Mouse (Mus musculus): ENCODE measurements around the gene Cr1l. TPM values are rescaled to one million over a fixed set of nuclear protein-coding genes. Genes with fewer than 3 reads are reported as not detected.
A peak's percentile ranks its signal among the peaks of the same experiment; 100 is the strongest.

Gene Cr1l
- polyA plus RNA-seq, 1 experiment, result 47.2 TPM

DNA sequence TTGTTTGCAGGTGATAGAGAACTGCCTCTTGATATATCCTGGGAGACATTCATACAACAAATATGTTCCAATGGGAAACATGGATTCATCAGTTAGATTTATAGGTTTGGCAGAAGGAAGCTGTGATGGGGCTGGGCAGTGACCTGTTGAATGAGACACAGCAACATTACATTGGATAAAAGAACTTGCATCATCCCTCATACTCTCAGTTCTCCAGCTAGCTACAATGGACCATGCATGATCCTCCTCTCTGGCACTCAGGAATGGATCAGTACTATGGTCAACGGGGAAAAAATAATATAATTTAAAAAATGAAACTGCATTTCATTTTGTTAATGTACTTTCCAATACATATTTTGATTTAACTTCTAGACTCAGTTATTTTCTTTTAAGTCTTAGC is 1.5 kb downstream of the Cr1l start:
- Histone ChIP-seq H3K4me3 (ENCODE audit: extremely low read depth, insufficient read depth, insufficient read length) (no peak overlapping the region), H3K36me3 (ENCODE audit: control insufficient read depth, insufficient read depth, low read length) (peaks cover 15% of the 10 kb centered on the region), H3K27me3 (ENCODE audit: control insufficient read depth, insufficient read depth, low read length) (no peaks in the 10 kb centered on the region), H3K27ac (ENCODE audit: insufficient read depth, low read length) (no peak overlapping the region), H3K4me1 (ENCODE audit: control insufficient read depth, insufficient read depth, insufficient read length) (no peaks in the 10 kb centered on the region; the same call in 1 of the 2 replicates)
- no peak for DNase-seq (ENCODE audit: low read depth in 1 of 2, low spot score in 2 of 2)
- TF ChIP-seq CTCF (IDR thresholded peaks at IDR 0.05; ENCODE audit: extremely low read depth, insufficient read depth, insufficient read length, insufficient replicate concordance), result no peak
- no peak for TF ChIP-seq POLR2A (IDR thresholded peaks at IDR 0.05; ENCODE audit: low read depth, low read length)
- WGBS, result 87% methylated on average over 1 of the region's 1 CpGs

- Histone ChIP-seq H3K27ac (ENCODE audit: insufficient read depth, low read length) (no peak overlapping the region), H3K4me1 (ENCODE audit: control insufficient read depth, insufficient read depth, insufficient read length) (no peaks in the 10 kb centered on the region), H3K36me3 (ENCODE audit: control insufficient read depth, insufficient read depth, low read length) (peaks cover 33% of the 10 kb centered on the region), H3K4me3 (ENCODE audit: extremely low read depth, insufficient read depth, insufficient read length) (no peak overlapping the region), H3K27me3 (ENCODE audit: control insufficient read depth, insufficient read depth, low read length) (no peaks in the 10 kb centered on the region)
- DNase-seq (ENCODE audit: low read depth in 1 of 2, low spot score in 2 of 2), result no peak
- WGBS, result 92% methylated on average over 1 of the region's 1 CpGs
- no peak for TF ChIP-seq POLR2A (IDR thresholded peaks at IDR 0.05; ENCODE audit: low read depth, low read length)
- TF ChIP-seq CTCF (IDR thresholded peaks at IDR 0.05; ENCODE audit: extremely low read depth, insufficient read depth, insufficient read length, insufficient replicate concordance), result no peak
These were observed 17.0 kb downstream of the Cr1l start for GRCm38 (mm10) chr1:195114414-195114813.

GRCm38 (mm10) chr1:195113621-195114020 is 17.8 kb downstream of the Cr1l start:
- Histone ChIP-seq H3K27me3 (ENCODE audit: control insufficient read depth, insufficient read depth, low read length) (no peaks in the 10 kb centered on the region), H3K4me1 (ENCODE audit: control insufficient read depth, insufficient read depth, insufficient read length) (no peaks in the 10 kb centered on the region), H3K4me3 (ENCODE audit: extremely low read depth, insufficient read depth, insufficient read length) (no peak overlapping the region), H3K27ac (ENCODE audit: insufficient read depth, low read length) (no peak overlapping the region), H3K36me3 (ENCODE audit: control insufficient read depth, insufficient read depth, low read length) (peaks cover 33% of the 10 kb centered on the region)
- DNase-seq (ENCODE audit: low read depth in 1 of 2, low spot score in 2 of 2), result no peak
- WGBS, result 87% methylated on average over 4 of the region's 4 CpGs
- no peak for TF ChIP-seq CTCF (IDR thresholded peaks at IDR 0.05; ENCODE audit: extremely low read depth, insufficient read depth, insufficient read length, insufficient replicate concordance)
- no peak for TF ChIP-seq POLR2A (IDR thresholded peaks at IDR 0.05; ENCODE audit: low read depth, low read length)

DNA sequence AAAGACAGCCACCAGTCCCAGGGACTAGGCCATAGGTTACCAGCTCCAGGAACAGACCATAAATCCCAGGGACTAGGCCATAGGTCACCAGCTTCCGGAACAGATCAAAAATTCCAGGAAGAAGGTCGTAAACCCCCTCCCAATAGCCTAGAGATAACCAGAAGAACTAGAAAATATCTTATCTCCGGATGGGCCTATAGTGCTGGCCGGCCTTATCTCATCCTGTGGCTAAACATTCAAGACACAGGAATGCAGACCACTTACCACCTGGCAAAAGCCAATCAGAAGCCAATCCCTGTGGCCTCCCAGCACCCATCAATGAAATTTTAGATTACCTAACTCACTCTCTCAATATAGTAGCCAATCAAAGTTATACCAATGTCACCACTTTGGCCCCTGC is 30.7 kb downstream of the Cr1l start:
- H3K4me1 ChIP-seq (ENCODE audit: control insufficient read depth, insufficient read depth, insufficient read length), result no peaks in the 10 kb centered on the region
- no peak overlapping the region for H3K27ac ChIP-seq (ENCODE audit: insufficient read depth, low read length)
- H3K27me3 ChIP-seq (ENCODE audit: control insufficient read depth, insufficient read depth, low read length), result no peaks in the 10 kb centered on the region
- H3K4me3 ChIP-seq (ENCODE audit: extremely low read depth, insufficient read depth, insufficient read length), result no peak overlapping the region
- peaks cover 22% of the 10 kb centered on the region for H3K36me3 ChIP-seq (ENCODE audit: control insufficient read depth, insufficient read depth, low read length)
- WGBS, result 83% methylated on average over 4 of the region's 4 CpGs
- TF ChIP-seq POLR2A (IDR thresholded peaks at IDR 0.05; ENCODE audit: low read depth, low read length) (no peak), CTCF (IDR thresholded peaks at IDR 0.05; ENCODE audit: extremely low read depth, insufficient read depth, insufficient read length, insufficient replicate concordance) (no peak)
- DNase-seq (ENCODE audit: low read depth in 1 of 2, low spot score in 2 of 2), result no peak

DNA sequence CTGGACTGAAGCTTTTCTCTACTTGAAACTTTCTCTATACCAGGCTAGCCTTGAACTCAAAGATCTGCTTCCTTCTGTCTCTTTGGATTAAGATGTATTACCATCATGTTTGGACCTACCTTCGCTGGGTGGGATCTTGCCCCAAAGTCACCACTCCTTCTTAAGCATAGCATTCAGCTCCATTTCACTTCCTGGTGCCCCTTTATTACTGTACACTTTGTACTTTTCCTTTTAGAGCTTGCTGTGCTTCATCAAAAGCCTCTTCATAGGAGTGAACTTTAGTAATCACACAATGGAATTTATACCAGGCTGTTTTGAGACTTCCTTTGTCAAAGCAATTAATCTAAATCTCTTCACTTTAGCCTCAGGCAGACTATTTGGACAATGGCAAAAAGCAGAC is 33.4 kb downstream of the Cr1l start:
- Histone ChIP-seq H3K4me3 (ENCODE audit: extremely low read depth, insufficient read depth, insufficient read length) (no peak overlapping the region), H3K27me3 (ENCODE audit: control insufficient read depth, insufficient read depth, low read length) (no peaks in the 10 kb centered on the region), H3K36me3 (ENCODE audit: control insufficient read depth, insufficient read depth, low read length) (peaks cover 11% of the 10 kb centered on the region), H3K4me1 (ENCODE audit: control insufficient read depth, insufficient read depth, insufficient read length) (no peaks in the 10 kb centered on the region), H3K27ac (ENCODE audit: insufficient read depth, low read length) (no peak overlapping the region)
- 100% methylated on average over 1 of the region's 1 CpGs for WGBS
- no peak for TF ChIP-seq CTCF (IDR thresholded peaks at IDR 0.05; ENCODE audit: extremely low read depth, insufficient read depth, insufficient read length, insufficient replicate concordance)
- no peak for TF ChIP-seq POLR2A (IDR thresholded peaks at IDR 0.05; ENCODE audit: low read depth, low read length)
- no peak for DNase-seq (ENCODE audit: low read depth in 1 of 2, low spot score in 2 of 2)

DNA sequence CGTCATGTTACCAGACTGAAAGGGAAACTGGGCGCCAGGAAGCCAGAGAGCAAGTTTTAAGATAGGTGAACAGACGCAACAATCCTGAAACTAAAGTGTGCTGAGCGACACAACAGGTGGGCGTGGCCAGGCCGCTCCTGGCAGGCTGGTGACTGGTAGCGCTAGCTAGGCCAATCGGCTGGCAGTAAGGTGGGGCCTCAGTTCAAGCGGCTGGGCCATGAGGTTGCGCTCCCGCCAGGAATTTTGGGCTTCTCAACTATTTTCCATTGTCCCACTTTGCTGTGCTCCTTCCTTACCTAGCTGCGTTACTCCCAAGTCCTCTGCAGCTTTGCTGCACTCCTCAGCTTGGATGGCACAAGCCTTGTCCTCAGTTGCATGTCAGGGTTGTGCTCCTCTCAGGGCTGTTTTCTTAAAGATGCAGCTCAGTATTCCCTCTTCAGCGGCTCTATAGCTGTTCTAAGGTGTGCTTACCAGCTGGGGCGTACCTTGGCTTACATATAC is 39.1 kb downstream of the Cr1l start, which contains the start of gene Cd46:
Cd46 (minus strand) TSS at position 30 of the 501 bp plus-strand sequence.
- WGBS, result 5% methylated on average over 14 of the region's 14 CpGs
- no peaks in the 10 kb centered on the region; the same call in 1 of the 2 replicates for H3K4me1 ChIP-seq (ENCODE audit: control insufficient read depth, insufficient read depth, insufficient read length)
- H3K36me3 ChIP-seq (ENCODE audit: control insufficient read depth, insufficient read depth, low read length), result peaks cover 2% of the 10 kb centered on the region; the same call in 1 of the 2 replicates
- H3K27ac ChIP-seq (ENCODE audit: insufficient read depth, low read length), result peak within 1 kb of the TSS; percentile 27; the same call in 1 of the 2 replicates
- H3K27me3 ChIP-seq (ENCODE audit: control insufficient read depth, insufficient read depth, low read length), result no peaks in the 10 kb centered on the region
- peak; percentile 32 to 53 for DNase-seq (ENCODE audit: low read depth in 1 of 2, low spot score in 2 of 2)
- TF ChIP-seq CTCF (IDR thresholded peaks at IDR 0.05; ENCODE audit: extremely low read depth, insufficient read depth, insufficient read length, insufficient replicate concordance) (no peak), POLR2A (IDR thresholded peaks at IDR 0.05; ENCODE audit: low read depth, low read length) (no peak)
- H3K4me3 ChIP-seq (ENCODE audit: extremely low read depth, insufficient read depth, insufficient read length), result peak within 1 kb of the TSS; percentile 62

- Histone ChIP-seq H3K4me1 (ENCODE audit: control insufficient read depth, insufficient read depth, insufficient read length) (no peaks in the 10 kb centered on the region; the same call in 1 of the 2 replicates), H3K36me3 (ENCODE audit: control insufficient read depth, insufficient read depth, low read length) (peaks cover 2% of the 10 kb centered on the region; the same call in 1 of the 2 replicates), H3K27ac (ENCODE audit: insufficient read depth, low read length) (peak overlapping the region; percentile 27; the same call in 1 of the 2 replicates), H3K4me3 (ENCODE audit: extremely low read depth, insufficient read depth, insufficient read length) (peak overlapping the region; percentile 62; the same call in 1 of the 2 replicates), H3K27me3 (ENCODE audit: control insufficient read depth, insufficient read depth, low read length) (no peaks in the 10 kb centered on the region)
- WGBS, result 16% methylated on average over 11 of the region's 11 CpGs
- DNase-seq (ENCODE audit: low read depth in 1 of 2, low spot score in 2 of 2), result no peak
- TF ChIP-seq CTCF (IDR thresholded peaks at IDR 0.05; ENCODE audit: extremely low read depth, insufficient read depth, insufficient read length, insufficient replicate concordance), result no peak
- TF ChIP-seq POLR2A (IDR thresholded peaks at IDR 0.05; ENCODE audit: low read depth, low read length), result no peak
These were observed 39.6 kb downstream of the Cr1l start for GRCm38 (mm10) chr1:195091699-195092219.
